Mouse (Mus musculus) hindbrain, embryonic 16.5 days (tissue): ENCODE data around the gene Icam1. TPM values are rescaled to one million over a fixed set of nuclear protein-coding genes. Genes with fewer than 3 reads are reported as not detected.
"Not testable (repeated sequence)": the region's sequence is repeated elsewhere in the genome, so short reads cannot be mapped to it uniquely, and the experiment has no call there.

Experiments
- ATAC-seq: fragments of 200-750 bp; cut with Nextera tagmentation; 2 replicates; pipeline ENCODE4 v1.8.0; 2017; ENCODE audit warnings: moderate TSS enrichment, moderate library complexity
- H3K27ac ChIP-seq: fragments of 300-500 bp; sonication (generic); 2 replicates; pipeline ENCODE4 v1.5.1; 2014; ENCODE audit warnings: low read depth, mild to moderate bottlenecking, control low read depth, low read length, moderate library complexity
- H3K27me3 ChIP-seq: fragments of 300-500 bp; sonication (generic); replicated peaks from 2 replicates; pipeline ENCODE4 v1.6.1; 2014; ENCODE audit warnings: low read length; ENCODE audit not compliant: control insufficient read depth, insufficient read depth
- H3K36me3 ChIP-seq: fragments of 300-500 bp; sonication (generic); 2 replicates; pipeline ENCODE4 v1.6.1; 2014; ENCODE audit warnings: mild to moderate bottlenecking, low read length, moderate library complexity, mixed read lengths; ENCODE audit not compliant: control insufficient read depth, insufficient read depth
- H3K4me1 ChIP-seq: fragments of 300-500 bp; sonication (generic); 2 replicates; pipeline ENCODE4 v1.6.1; 2014; ENCODE audit warnings: low read depth, low read length; ENCODE audit not compliant: control insufficient read depth, insufficient read depth
- H3K4me2 ChIP-seq: fragments of 300-500 bp; sonication (generic); 2 replicates; pipeline ENCODE4 v1.6.1; 2014; ENCODE audit warnings: mild to moderate bottlenecking, low read length, control low read depth, moderate library complexity
- H3K4me3 ChIP-seq: fragments of 300-500 bp; sonication (generic); 2 replicates; pipeline ENCODE4 v1.5.1; 2014; ENCODE audit warnings: mild to moderate bottlenecking, low read length, control low read depth, moderate library complexity
- H3K9ac ChIP-seq: fragments of 300-500 bp; sonication (generic); 2 replicates; pipeline ENCODE4 v1.6.1; 2014; ENCODE audit warnings: low read depth, mild to moderate bottlenecking, control low read depth, low read length, moderate library complexity
- H3K9me3 ChIP-seq: fragments of 300-500 bp; sonication (generic); 2 replicates; pipeline ENCODE4 v1.6.1; 2014; ENCODE audit warnings: mild to moderate bottlenecking, low read length, moderate library complexity; ENCODE audit not compliant: control insufficient read depth
- WGBS: fragments of 180-500 bp; shearing (Covaris S2); extraction: QIAGEN DNeasy Blood & Tissue Kit; methylation state at CpG from one replicate; pipeline ENCODE4 v1.1.7; 2014; 5-methylcytosine and 5-hydroxymethylcytosine counted together
- polyA plus RNA-seq: library from polyadenylated mRNA; unstranded; fragments of >200 nt; fragmentation: Nextera tagmentation; extraction: Ambion mirVana; gene quantifications from 2 replicates; pipeline ENCODE4 v1.2.1, GENCODE M21; 2015

Gene Icam1
- polyA plus RNA-seq, 1 experiment from 2014 or later: 3.4 TPM

DNA sequence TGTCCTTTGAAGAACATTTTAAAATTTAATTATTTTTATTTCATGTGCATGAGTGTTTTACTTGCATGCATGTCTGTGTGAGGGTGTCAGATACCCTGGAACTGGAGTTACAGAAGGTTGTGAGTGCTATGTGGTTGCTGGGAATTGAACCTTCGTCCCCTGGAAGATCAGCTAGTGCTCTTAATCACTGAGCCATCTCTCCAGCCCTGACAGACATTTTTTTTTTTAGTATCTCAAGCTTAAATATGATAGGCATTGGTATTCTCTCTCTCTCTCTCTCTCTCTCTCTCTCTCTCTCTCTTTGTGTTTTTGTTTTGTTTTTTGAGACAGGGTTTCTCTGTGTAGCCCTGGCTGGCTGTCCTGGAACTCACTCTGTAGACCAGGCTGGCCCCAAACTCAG, 29.0 kb downstream of the Icam1 start:
- not testable (repeated sequence) for H3K4me2 ChIP-seq, H3K4me1 ChIP-seq, H3K36me3 ChIP-seq, H3K9me3 ChIP-seq, H3K9ac ChIP-seq, ATAC-seq, H3K27ac ChIP-seq, H3K4me3 ChIP-seq, H3K27me3 ChIP-seq
- 71% methylated on average over 1 of the region's 1 CpGs for WGBS

- no peak overlapping the region for H3K4me3 ChIP-seq
- H3K27ac ChIP-seq: no peak overlapping the region
- H3K36me3 ChIP-seq: no peaks in the 10 kb centered on the region
- no peaks in the 10 kb centered on the region for H3K4me1 ChIP-seq
- WGBS: 87% methylated on average over 3 of the region's 3 CpGs
- peaks cover 3% of the 10 kb centered on the region for H3K27me3 ChIP-seq
- no peak for ATAC-seq
- H3K4me2 ChIP-seq: no peak overlapping the region
- H3K9me3 ChIP-seq: no peaks in the 10 kb centered on the region
- no peak overlapping the region for H3K9ac ChIP-seq
Measured at GRCm38 (mm10) chr9:21045235-21045634, 29.4 kb downstream of the Icam1 start.

GRCm38 (mm10) chr9:21051578-21051977, 35.8 kb downstream of the Icam1 start:
- Histone ChIP-seq H3K9ac (no peak overlapping the region), H3K27me3 (no peaks in the 10 kb centered on the region), H3K4me3 (no peak overlapping the region), H3K27ac (no peak overlapping the region), H3K4me1 (no peaks in the 10 kb centered on the region), H3K36me3 (no peaks in the 10 kb centered on the region), H3K4me2 (no peak overlapping the region), H3K9me3 (no peaks in the 10 kb centered on the region)
- ATAC-seq: no peak
- WGBS: 74% methylated on average over 10 of the region's 10 CpGs

DNA sequence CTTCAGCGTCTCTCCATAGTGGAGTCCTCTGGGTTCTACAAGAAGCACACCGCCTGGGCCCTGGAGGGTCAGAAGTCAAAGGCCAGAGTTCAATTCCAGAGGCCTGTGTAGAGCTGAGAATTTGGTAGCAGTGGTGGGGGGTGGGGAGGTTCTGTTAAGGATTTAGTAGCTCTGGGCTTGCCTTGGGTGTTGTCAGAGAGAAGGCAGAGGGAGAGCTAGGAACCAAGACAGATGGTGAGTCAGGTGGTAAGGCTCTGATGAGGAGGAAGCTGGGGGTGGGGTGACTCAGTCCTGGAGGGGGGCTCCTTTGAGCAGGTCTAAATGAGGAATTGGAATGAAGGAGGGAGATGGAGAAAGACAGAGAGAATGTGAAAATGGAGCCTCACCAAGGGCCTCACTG, 47.1 kb downstream of the Icam1 start:
- Histone ChIP-seq H3K4me3 (no peak overlapping the region), H3K4me2 (no peak overlapping the region), H3K4me1 (no peaks in the 10 kb centered on the region), H3K9me3 (no peaks in the 10 kb centered on the region), H3K9ac (no peak overlapping the region), H3K27ac (no peak overlapping the region), H3K36me3 (peaks cover 24% of the 10 kb centered on the region), H3K27me3 (no peaks in the 10 kb centered on the region)
- WGBS: 91% methylated on average over 2 of the region's 2 CpGs
- no peak for ATAC-seq

DNA sequence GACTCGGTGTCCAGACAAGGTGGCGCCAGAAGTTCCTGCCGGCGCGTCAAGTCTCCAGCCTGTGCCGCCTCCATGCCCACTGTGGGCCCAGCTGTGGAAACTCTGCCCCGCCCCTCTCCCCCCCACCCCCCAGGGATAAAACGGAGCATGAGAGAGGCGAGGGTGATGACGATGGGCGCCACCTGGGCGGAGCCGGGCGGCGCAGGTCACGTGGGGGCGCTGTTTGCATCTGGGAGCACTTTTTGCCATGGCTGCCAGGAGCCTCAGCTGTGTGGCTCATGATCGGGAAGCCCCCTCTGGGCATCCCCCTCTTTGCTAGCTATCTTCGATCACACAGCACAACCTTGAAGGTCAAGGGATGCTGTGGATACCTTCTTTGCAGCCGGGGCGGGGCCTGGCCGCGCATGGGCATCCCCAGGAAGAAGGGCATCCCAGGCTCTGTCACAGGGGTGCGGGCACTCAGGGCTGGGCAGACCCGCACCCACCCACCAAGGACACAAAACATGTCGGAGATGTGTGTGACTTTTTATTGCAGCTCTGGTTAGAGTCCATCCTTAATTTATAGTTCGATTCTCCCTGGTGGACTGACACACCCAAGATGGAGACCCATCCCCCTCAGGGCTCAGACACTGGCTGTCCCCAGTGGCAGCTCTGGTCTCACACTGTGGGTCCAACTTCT, 51.4 kb downstream of the Icam1 start, which contains the start of gene Zglp1:
Gene Zglp1, minus strand, starts transcription at position 88 of the 679 bp plus-strand sequence.
- H3K4me1 ChIP-seq: peaks cover 6% of the 10 kb centered on the region
- no peak within 1 kb of the TSS for H3K27ac ChIP-seq
- no peak within 1 kb of the TSS for H3K4me2 ChIP-seq
- H3K27me3 ChIP-seq: no peaks in the 10 kb centered on the region
- peaks cover 27% of the 10 kb centered on the region for H3K36me3 ChIP-seq
- H3K9ac ChIP-seq: no peak within 1 kb of the TSS
- no peak; the same call in 1 of the 2 replicates for ATAC-seq
- no peak within 1 kb of the TSS for H3K4me3 ChIP-seq
- WGBS: 87% methylated on average over 17 of the region's 27 CpGs
- no peaks in the 10 kb centered on the region for H3K9me3 ChIP-seq

GRCm38 (mm10) chr9:21072641-21073040, 56.9 kb downstream of the Icam1 start:
- 15% methylated on average over 4 of the region's 4 CpGs for WGBS
- H3K27ac ChIP-seq: no peak overlapping the region
- H3K27me3 ChIP-seq: no peaks in the 10 kb centered on the region
- H3K9ac ChIP-seq: peak overlapping the region; percentile 86
- peaks cover 19% of the 10 kb centered on the region for H3K36me3 ChIP-seq
- no peaks in the 10 kb centered on the region for H3K9me3 ChIP-seq
- H3K4me1 ChIP-seq: peaks cover 19% of the 10 kb centered on the region
- ATAC-seq: 0 out of 2 replicates have a peak, but pooled peaks have one; percentile 1
- peak overlapping the region; percentile 75 for H3K4me2 ChIP-seq
- H3K4me3 ChIP-seq: peak overlapping the region; percentile 79

DNA sequence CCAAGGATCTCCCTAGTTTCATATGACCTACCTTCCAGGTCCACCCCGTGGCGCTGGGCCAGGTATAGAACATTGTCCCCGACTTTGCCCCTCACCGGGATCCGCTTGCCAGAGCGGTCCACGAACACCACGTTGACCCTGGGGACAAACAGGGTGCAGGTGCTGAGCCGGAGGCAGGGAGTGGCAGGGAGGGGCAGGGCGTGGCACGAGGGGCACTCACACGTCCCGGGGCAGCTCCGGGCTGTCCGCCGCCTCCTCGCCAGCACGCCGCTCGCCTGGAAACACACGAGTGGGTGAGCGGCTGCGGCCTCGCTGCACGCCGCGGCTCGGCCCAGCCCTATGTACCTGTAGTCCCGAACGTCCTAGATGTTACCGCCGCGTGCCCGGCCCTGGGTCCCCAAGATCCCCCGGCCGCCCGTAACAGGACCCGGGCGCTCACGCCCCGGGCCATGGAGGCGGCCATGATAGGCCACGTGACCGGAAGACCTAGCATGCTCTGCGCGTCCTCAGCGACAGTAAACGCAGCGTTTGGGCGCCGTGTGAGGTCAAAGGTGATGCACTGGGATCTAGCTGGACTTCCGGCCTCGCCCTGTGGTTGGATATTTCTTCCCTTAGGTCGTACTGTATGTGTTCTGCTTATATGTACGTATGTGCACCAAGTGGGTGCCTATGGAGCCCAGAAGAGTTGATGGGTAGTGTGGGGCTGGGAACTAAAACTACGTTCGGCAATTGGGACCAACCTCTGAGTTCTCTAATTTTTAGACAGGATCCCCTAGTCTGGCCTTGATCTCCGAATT, 57.5 kb downstream of the Icam1 start, which contains the start of the genes Gm49373 and Fdx1l:
Gene Gm49373, minus strand, starts transcription at position 53 of the 797 bp plus-strand sequence.
Gene Fdx1l, minus strand, starts transcription at position 571 of the 797 bp plus-strand sequence.
- Histone ChIP-seq H3K9me3 (no peaks in the 10 kb centered on the region), H3K27me3 (no peaks in the 10 kb centered on the region), H3K9ac (peak within 1 kb of the TSS; percentile 86), H3K27ac (peak within 1 kb of the TSS; percentile 69), H3K36me3 (peaks cover 19% of the 10 kb centered on the region), H3K4me1 (peaks cover 19% of the 10 kb centered on the region), H3K4me3 (peak within 1 kb of the TSS; percentile 79), H3K4me2 (peak within 1 kb of the TSS; percentile 75)
- 3% methylated on average over 46 of the region's 58 CpGs for WGBS
- peak; percentile 96 for ATAC-seq

DNA sequence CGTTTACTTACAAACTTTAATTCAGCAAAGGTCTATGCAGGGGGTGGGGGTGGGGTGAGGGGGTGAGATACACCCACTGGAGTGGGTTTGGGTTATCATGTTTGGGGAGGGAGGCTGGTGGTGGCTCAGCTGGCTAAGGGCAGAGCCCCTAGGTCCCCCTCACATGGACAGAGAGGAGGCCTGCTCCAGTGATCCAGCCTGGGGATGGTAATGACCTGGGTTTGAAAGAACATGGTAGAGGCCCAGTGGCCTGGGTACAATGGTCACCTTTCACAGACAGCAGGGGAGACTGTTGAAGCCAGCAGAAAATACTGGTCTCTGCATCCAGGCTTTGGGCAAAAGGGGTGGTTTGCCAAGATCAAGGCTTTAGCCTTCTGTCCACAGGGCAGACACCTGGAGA, 58.4 kb downstream of the Icam1 start:
- Histone ChIP-seq H3K4me3 (no peak overlapping the region), H3K36me3 (peaks cover 29% of the 10 kb centered on the region), H3K27me3 (no peaks in the 10 kb centered on the region), H3K9me3 (no peaks in the 10 kb centered on the region), H3K9ac (no peak overlapping the region), H3K27ac (no peak overlapping the region), H3K4me2 (no peak overlapping the region), H3K4me1 (peaks cover 19% of the 10 kb centered on the region)
- WGBS: 90% methylated on average over 1 of the region's 1 CpGs
- no peak for ATAC-seq

DNA sequence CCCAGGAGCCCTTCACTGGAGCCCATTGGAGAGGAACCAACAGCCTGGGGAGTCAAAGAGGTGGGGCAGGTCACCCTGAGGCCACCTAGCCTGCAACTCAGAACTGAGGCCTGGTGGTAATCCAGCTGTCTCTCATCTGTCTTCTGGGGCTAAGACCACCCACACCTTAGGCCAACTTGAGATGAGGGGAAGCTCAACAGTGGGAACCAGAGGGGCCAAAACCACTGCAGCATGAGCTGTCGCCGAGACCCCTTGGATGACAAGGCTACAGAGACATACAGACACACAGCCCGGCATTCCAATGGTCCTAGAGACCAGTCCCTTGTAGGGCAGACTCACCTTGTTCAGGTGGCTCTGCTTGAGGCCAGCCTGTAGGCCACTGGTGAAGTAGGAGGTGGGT, 59.8 kb downstream of the Icam1 start:
- Histone ChIP-seq H3K27ac (no peak overlapping the region), H3K9ac (no peak overlapping the region), H3K4me2 (no peak overlapping the region), H3K36me3 (peaks cover 40% of the 10 kb centered on the region), H3K27me3 (no peaks in the 10 kb centered on the region), H3K4me1 (peaks cover 19% of the 10 kb centered on the region), H3K9me3 (no peaks in the 10 kb centered on the region), H3K4me3 (no peak overlapping the region)
- WGBS: 89% methylated on average over 3 of the region's 3 CpGs
- no peak for ATAC-seq
